Mouse (Mus musculus) heart, postnatal 0 days (tissue): ENCODE measurements around the gene Gpr1. TPM values are rescaled to one million over a fixed set of nuclear protein-coding genes. Genes with fewer than 3 reads are reported as not detected.

Experiments
- ATAC-seq: fragments of 200-750 bp; cut with Nextera tagmentation; 2 replicates; pipeline ENCODE4 v1.8.0; 2017; ENCODE audit warnings: low read depth, moderate number of reproducible peaks, moderate library complexity; ENCODE audit not compliant: insufficient read depth
- DNase-seq: peaks from one replicate; pipeline ENCODE4 v3.0.0-alpha.2; 2016; ENCODE audit warnings: low spot score
- H3K27ac ChIP-seq: fragments of 300-500 bp; sonication (generic); 2 replicates; pipeline ENCODE4 v1.5.1; 2014; ENCODE audit warnings: low read depth, mild to moderate bottlenecking
- H3K27me3 ChIP-seq: fragments of 300-500 bp; sonication (generic); 2 replicates; pipeline ENCODE4 v1.6.1; 2014; ENCODE audit warnings: low read length, mixed read lengths; ENCODE audit not compliant: control insufficient read depth, insufficient read depth
- H3K36me3 ChIP-seq: fragments of 300-500 bp; sonication (generic); replicated peaks from 2 replicates; pipeline ENCODE4 v1.6.1; 2014; ENCODE audit warnings: low read length, mixed read lengths; ENCODE audit not compliant: control insufficient read depth, insufficient read depth
- H3K4me1 ChIP-seq: fragments of 300-500 bp; sonication (generic); 2 replicates; pipeline ENCODE4 v1.6.1; 2014; ENCODE audit warnings: antibody characterized with exemption; ENCODE audit not compliant: control insufficient read depth, insufficient read depth
- H3K4me2 ChIP-seq: fragments of 300-500 bp; sonication (generic); 2 replicates; pipeline ENCODE4 v1.6.1; 2014; ENCODE audit warnings: low read depth, mild to moderate bottlenecking, low read length, moderate library complexity
- H3K4me3 ChIP-seq: fragments of 300-500 bp; sonication (generic); 2 replicates; pipeline ENCODE4 v1.5.1; 2014; ENCODE audit warnings: low read depth, low read length
- H3K9ac ChIP-seq: fragments of 300-500 bp; sonication (generic); replicated peaks from 2 replicates; pipeline ENCODE4 v1.6.1; 2014; ENCODE audit warnings: low read depth, low read length, mixed read lengths
- H3K9me3 ChIP-seq: fragments of 300-500 bp; sonication (generic); replicated peaks from 2 replicates; pipeline ENCODE4 v1.6.1; 2016; ENCODE audit warnings: low read length; ENCODE audit not compliant: control insufficient read depth
- CTCF ChIP-seq: IDR thresholded peaks from 2 replicates; pipeline ENCODE4 v1.5.1; 2016; ENCODE audit warnings: antibody characterized with exemption, control low read depth, low read depth
- EP300 ChIP-seq: IDR thresholded peaks from 2 replicates; pipeline ENCODE4 v1.6.1; 2016; ENCODE audit warnings: antibody characterized with exemption, low read depth
- WGBS: fragments of 180-500 bp; shearing (Covaris S2); extraction: QIAGEN DNeasy Blood & Tissue Kit; methylation state at CpG from one replicate; pipeline ENCODE4 v1.1.7; 2014; 5-methylcytosine and 5-hydroxymethylcytosine counted together
- polyA plus RNA-seq: library from polyadenylated mRNA; unstranded; fragments of >200 nt; fragmentation: Nextera tagmentation; extraction: Ambion mirVana; gene quantifications from 2 replicates; pipeline ENCODE4 v1.2.1, GENCODE M21; 2015
- total RNA-seq: library from RNA; depleted of rRNA; stranded (reverse); fragments of >200 nt; gene quantifications from 2 replicates; pipeline ENCODE4 v1.2.3, GENCODE M21; 2014; ENCODE audit warnings: low replicate concordance

The Gpr1 gene
- total and polyA plus RNA-seq, 2 experiments from 2014 or later, result 0.10 TPM; not detected in 1

- no peak for TF ChIP-seq CTCF
- TF ChIP-seq EP300, result no peak
- Histone ChIP-seq H3K9ac (no peak overlapping the region), H3K27me3 (no peaks in the 10 kb centered on the region), H3K4me2 (no peak overlapping the region), H3K36me3 (no peaks in the 10 kb centered on the region), H3K9me3 (no peaks in the 10 kb centered on the region), H3K4me1 (no peaks in the 10 kb centered on the region), H3K27ac (no peak overlapping the region), H3K4me3 (no peak overlapping the region)
- no peak for DNase-seq
- 92% methylated on average over 18 of the region's 18 CpGs for WGBS
- ATAC-seq, result no peak
These were observed 14.0 kb downstream of the Gpr1 start for GRCm38 (mm10) chr1:63200322-63200721.

GRCm38 (mm10) chr1:63199387-63199786 is 15.0 kb downstream of the Gpr1 start:
- TF ChIP-seq EP300, result no peak
- no peak for TF ChIP-seq CTCF
- 83% methylated on average over 6 of the region's 6 CpGs for WGBS
- ATAC-seq, result no peak
- H3K27ac ChIP-seq, result no peak overlapping the region
- H3K4me1 ChIP-seq, result no peaks in the 10 kb centered on the region
- no peak for DNase-seq
- H3K4me3 ChIP-seq, result no peak overlapping the region
- H3K27me3 ChIP-seq, result no peaks in the 10 kb centered on the region
- no peaks in the 10 kb centered on the region for H3K9me3 ChIP-seq
- H3K9ac ChIP-seq, result no peak overlapping the region
- H3K36me3 ChIP-seq, result no peaks in the 10 kb centered on the region
- H3K4me2 ChIP-seq, result no peak overlapping the region

GRCm38 (mm10) chr1:63195848-63196512 is 18.4 kb downstream of the Gpr1 start:
- TF ChIP-seq EP300, result no peak
- TF ChIP-seq CTCF, result no peak
- no peak overlapping the region for H3K4me2 ChIP-seq
- no peaks in the 10 kb centered on the region for H3K9me3 ChIP-seq
- H3K27ac ChIP-seq, result no peak overlapping the region
- H3K27me3 ChIP-seq, result no peaks in the 10 kb centered on the region
- no peak overlapping the region for H3K9ac ChIP-seq
- ATAC-seq (no peak), DNase-seq (no peak)
- no peaks in the 10 kb centered on the region for H3K36me3 ChIP-seq
- no peak overlapping the region for H3K4me3 ChIP-seq
- 32% methylated on average over 5 of the region's 5 CpGs for WGBS
- no peaks in the 10 kb centered on the region; the same call in 1 of the 2 replicates for H3K4me1 ChIP-seq

- Histone ChIP-seq H3K27me3 (no peaks in the 10 kb centered on the region), H3K4me1 (no peaks in the 10 kb centered on the region; the same call in 1 of the 2 replicates), H3K9ac (no peak overlapping the region), H3K27ac (no peak overlapping the region), H3K9me3 (no peaks in the 10 kb centered on the region), H3K4me3 (no peak overlapping the region), H3K4me2 (no peak overlapping the region), H3K36me3 (no peaks in the 10 kb centered on the region)
- DNase-seq (no peak), ATAC-seq (no peak)
- TF ChIP-seq EP300, result no peak
- no peak for TF ChIP-seq CTCF
- WGBS, result 66% methylated on average over 11 of the region's 11 CpGs
These were observed 21.9 kb downstream of the Gpr1 start for GRCm38 (mm10) chr1:63192306-63193065.

- H3K4me3 ChIP-seq, result no peak overlapping the region
- no peak overlapping the region for H3K4me2 ChIP-seq
- no peaks in the 10 kb centered on the region; the same call in 1 of the 2 replicates for H3K4me1 ChIP-seq
- H3K9me3 ChIP-seq, result no peaks in the 10 kb centered on the region
- ATAC-seq (peak; percentile 57; the same call in 1 of the 2 replicates), DNase-seq (peak; percentile 60)
- no peaks in the 10 kb centered on the region for H3K27me3 ChIP-seq
- 0 out of 2 replicates have a peak overlapping the region, but pooled peaks have one; percentile 9 for H3K27ac ChIP-seq
- H3K9ac ChIP-seq, result no peak overlapping the region
- TF ChIP-seq CTCF (no peak), EP300 (no peak)
- WGBS, result 23% methylated on average over 8 of the region's 8 CpGs
- H3K36me3 ChIP-seq, result no peaks in the 10 kb centered on the region
These were observed 23.5 kb downstream of the Gpr1 start for GRCm38 (mm10) chr1:63190851-63191250.
